Mouse (Mus musculus) T-helper 17 cell (primary cell): ENCODE measurements around the gene Itih5.

Experiments
- in situ Hi-C, 2 experiments: fragments of 300-600 bp; cut with MboI, MseI; formaldehyde crosslinking; loops; 1 replicate in 1 of 2; 2 replicates in 1 of 2; pipeline ENCODE4 v1.15.1; 2025; ENCODE audit warnings: high pct_unique_total_duplicates in 2 of 2

Itih5 gene

GRCm38 (mm10) chr2:10167283-10167682, 13.9 kb downstream of the Itih5 start:
- in situ Hi-C loops: no loop called here

- in situ Hi-C loops: no loop called here
These were observed 14.6 kb downstream of the Itih5 start for GRCm38 (mm10) chr2:10168016-10168415.

GRCm38 (mm10) chr2:10169991-10170390, 16.6 kb downstream of the Itih5 start:
- in situ Hi-C loops: no loop called here

- in situ Hi-C loops: no loop called here
These were observed 40.2 kb downstream of the Itih5 start for GRCm38 (mm10) chr2:10193553-10193952.

- in situ Hi-C loops: no loop called here
These were observed 41.8 kb downstream of the Itih5 start for GRCm38 (mm10) chr2:10195162-10195561.

GRCm38 (mm10) chr2:10199326-10199725, 46.0 kb downstream of the Itih5 start:
- in situ Hi-C loops: no loop called here

GRCm38 (mm10) chr2:10200736-10201285, 47.4 kb downstream of the Itih5 start:
- in situ Hi-C loops: no loop called here

GRCm38 (mm10) chr2:10204301-10204700, 50.9 kb downstream of the Itih5 start:
- in situ Hi-C loops: no loop called here

- in situ Hi-C loops: no loop called here
These were observed 60.1 kb downstream of the Itih5 start for GRCm38 (mm10) chr2:10213468-10213867.

GRCm38 (mm10) chr2:10215876-10216565, 62.6 kb downstream of the Itih5 start:
- in situ Hi-C loops: no loop called here

GRCm38 (mm10) chr2:10216566-10217247, 63.3 kb downstream of the Itih5 start:
- in situ Hi-C loops: no loop called here

GRCm38 (mm10) chr2:10221862-10222261, 68.5 kb downstream of the Itih5 start:
- in situ Hi-C loops: no loop called here

- in situ Hi-C loops: no loop called here
These were observed 73.5 kb downstream of the Itih5 start for GRCm38 (mm10) chr2:10226907-10227306.

GRCm38 (mm10) chr2:10231971-10232370, 78.6 kb downstream of the Itih5 start:
- in situ Hi-C loops: no loop called here

GRCm38 (mm10) chr2:10236554-10236953, 83.2 kb downstream of the Itih5 start:
- in situ Hi-C loops: no loop called here

- in situ Hi-C loops: no loop called here
These were observed 89.6 kb downstream of the Itih5 start for GRCm38 (mm10) chr2:10242970-10243369.

GRCm38 (mm10) chr2:10250441-10250840, 97.1 kb downstream of the Itih5 start:
- in situ Hi-C loops: no loop called here

GRCm38 (mm10) chr2:10250926-10251325, 97.6 kb downstream of the Itih5 start:
- in situ Hi-C loops: no loop called here

- in situ Hi-C loops: no loop called here
These were observed 98.1 kb downstream of the Itih5 start for GRCm38 (mm10) chr2:10251466-10251865.

- in situ Hi-C loops: no loop called here
These were observed 98.6 kb downstream of the Itih5 start for GRCm38 (mm10) chr2:10252016-10252415.

- in situ Hi-C loops: no loop called here
These were observed 100.0 kb downstream of the Itih5 start for GRCm38 (mm10) chr2:10253351-10253750.

GRCm38 (mm10) chr2:10256949-10257348, 103.6 kb downstream of the Itih5 start:
- in situ Hi-C loops: no loop called here

GRCm38 (mm10) chr2:10258312-10258711, 104.9 kb downstream of the Itih5 start:
- in situ Hi-C loops: no loop called here
